Mouse (Mus musculus) adrenal gland, adult (tissue): ENCODE data around the gene Duoxa2.
A peak's percentile ranks its signal among the peaks of the same experiment; 100 is the strongest.

Experiments used
- DNase-seq, 2 experiments: peaks; one replicate each; pipeline ENCODE4 v3.0.0; 2022 to 2023; ENCODE audit warnings: low spot score in 1 of 2; ENCODE audit not compliant: inconsistent age in 2 of 2

Gene Duoxa2

GRCm38 (mm10) chr2:122298596-122299490 lies at the start of gene Duoxa2:
Duoxa2 (plus strand) TSS chr2:122298900.
- peak in 1 of 2 experiments; percentile 54 for DNase-seq

GRCm38 (mm10) chr2:122255997-122256396 lies 42.7 kb upstream of the Duoxa2 start:
- DNase-seq = no peak

- DNase-seq = no peak
Measured at GRCm38 (mm10) chr2:122260729-122261128, 38.0 kb upstream of the Duoxa2 start.

- DNase-seq = no peak
Measured at GRCm38 (mm10) chr2:122264690-122265089, 34.0 kb upstream of the Duoxa2 start.

GRCm38 (mm10) chr2:122266407-122267193 lies 32.1 kb upstream of the Duoxa2 start:
- DNase-seq = no peak

- DNase-seq = no peak
Measured at GRCm38 (mm10) chr2:122278769-122279168, 19.9 kb upstream of the Duoxa2 start.

GRCm38 (mm10) chr2:122284091-122284490 lies 14.6 kb upstream of the Duoxa2 start:
- DNase-seq = no peak

GRCm38 (mm10) chr2:122286137-122286536 lies 12.6 kb upstream of the Duoxa2 start:
- no peak for DNase-seq

GRCm38 (mm10) chr2:122294916-122295315 lies 3.8 kb upstream of the Duoxa2 start:
- no peak for DNase-seq

- peak in 1 of 2 experiments; percentile 35 for DNase-seq
Measured at GRCm38 (mm10) chr2:122297271-122298095, 1.2 kb upstream of the Duoxa2 start.

GRCm38 (mm10) chr2:122298096-122298499 lies 602 bp upstream of the Duoxa2 start, which contains the start of gene Duox2:
Duox2 (minus strand) TSS chr2:122298449.
- peak in 1 of 2 experiments; percentile 27 for DNase-seq

- DNase-seq = no peak
Measured at GRCm38 (mm10) chr2:122299911-122300655, 1.4 kb downstream of the Duoxa2 start.

- no peak for DNase-seq
Measured at GRCm38 (mm10) chr2:122300656-122301020, 1.9 kb downstream of the Duoxa2 start.

- peak; percentile 38 to 75 for DNase-seq
Measured at GRCm38 (mm10) chr2:122301081-122301920, 2.6 kb downstream of the Duoxa2 start.

- DNase-seq = peak in 1 of 2 experiments; percentile 27
Measured at GRCm38 (mm10) chr2:122301921-122302573, 3.3 kb downstream of the Duoxa2 start.

GRCm38 (mm10) chr2:122302574-122303241 lies 4.0 kb downstream of the Duoxa2 start:
- peak; percentile 61 to 85 for DNase-seq

- DNase-seq = no peak
Measured at GRCm38 (mm10) chr2:122304544-122304943, 5.8 kb downstream of the Duoxa2 start.
